Comparison of ENCODE assay signal across 9 mouse cellular contexts in the genomic region with DNA sequence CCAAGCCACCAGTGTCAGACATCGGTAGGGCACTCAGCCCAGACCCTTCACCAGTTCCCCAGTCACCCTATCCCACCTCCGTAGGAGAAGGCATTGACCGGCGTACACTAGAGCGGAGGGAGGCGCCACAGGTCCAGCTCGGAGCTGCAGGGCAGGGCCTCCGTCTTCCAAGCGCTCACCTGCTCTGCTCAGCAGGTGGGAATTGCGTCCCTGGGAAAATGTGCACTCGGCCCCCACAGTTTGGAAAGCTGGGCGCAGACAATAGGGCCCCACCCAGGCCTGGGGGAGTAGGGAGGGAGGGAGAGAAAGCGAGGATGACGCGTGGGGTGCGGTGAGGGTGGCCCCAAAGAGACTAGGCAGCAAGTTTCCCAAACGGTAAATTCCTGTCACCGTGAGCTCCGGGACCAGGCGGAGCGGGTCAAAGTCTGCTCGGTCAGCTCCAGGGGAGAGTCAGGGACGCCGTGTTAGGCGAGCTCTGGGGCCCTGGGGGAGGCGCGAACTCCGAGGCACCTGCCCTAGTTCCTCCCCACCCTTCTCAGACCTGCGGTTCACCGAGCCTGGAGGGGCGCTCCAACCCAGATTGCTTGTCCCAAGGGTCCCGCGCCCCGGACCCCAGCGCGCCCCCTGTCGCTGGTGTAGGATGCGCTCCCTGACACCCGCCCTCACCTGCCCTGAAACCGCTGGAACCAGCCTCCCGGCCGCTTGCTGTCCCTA. TPM values are rescaled to one million over a fixed set of nuclear protein-coding genes. Genes with fewer than 3 reads are reported as not detected.
DNase-seq lines count a peak whose midpoint lies in the region; ATAC-seq and TF ChIP-seq lines count a peak whose summit lies in the region.
"Had no signal": no experiment of that assay in that cellular context is flagged by ENCODE, and none has a peak within 500 bp of the region (broad histone marks: within the 10 kb centered on the region; RNA-seq: fewer than 3 reads in every experiment).

No protein-coding gene starts in this region.

- H3K4me3 ChIP-seq in heart, embryonic 12.5 days, result peak overlapping the region; percentile 92
- H3K4me3 ChIP-seq in kidney, embryonic 16.5 days (ENCODE audit: low read length), result peak overlapping the region; percentile 86
- H3K4me3 ChIP-seq in stomach, postnatal 0 days (ENCODE audit: low read depth, low read length), result peak overlapping the region; percentile 93

- peak overlapping the region; percentile 95 for H3K9ac ChIP-seq in heart, embryonic 12.5 days
- peak overlapping the region; percentile 93 for H3K9ac ChIP-seq in kidney, embryonic 16.5 days (replicated peaks; ENCODE audit: low read length)
- H3K9ac ChIP-seq in stomach, postnatal 0 days (ENCODE audit: low read length), result peak overlapping the region; percentile 96

- DNase-seq in heart, adult 11 months, result peak; percentile 98
- DNase-seq in heart, adult 8-10 months (ENCODE audit: low spot score), result no peak
- DNase-seq in cerebellum, adult 9-11 months, result peak; percentile 88
- DNase-seq in lung, postnatal 36 days, result peak; percentile 67
- DNase-seq in stomach, postnatal 0 days (ENCODE audit: low spot score), result peak; percentile 85
- no peak for DNase-seq in adrenal gland, postnatal 25 days

- peak; percentile 66 for TF ChIP-seq CTCF in stomach, postnatal 0 days (IDR thresholded peaks at IDR 0.05; ENCODE audit: low read depth)

- no peaks in the 10 kb centered on the region for H3K27me3 ChIP-seq in heart, embryonic 12.5 days (replicated peaks)
- H3K27me3 ChIP-seq in kidney, embryonic 16.5 days (ENCODE audit: insufficient read depth, low read length), result no peaks in the 10 kb centered on the region
- H3K27me3 ChIP-seq in stomach, postnatal 0 days (ENCODE audit: control insufficient read depth, insufficient read depth, low read length), result no peaks in the 10 kb centered on the region

- 2% methylated on average over 42 of the region's 42 CpGs for WGBS in heart, embryonic 12.5 days
- 1% methylated on average over 42 of the region's 42 CpGs for WGBS in kidney, embryonic 16.5 days
- WGBS in stomach, postnatal 0 days, result 3% methylated on average over 42 of the region's 42 CpGs

- peak; percentile 12 for ATAC-seq in heart, embryonic 12.5 days (ENCODE audit: insufficient number of reproducible peaks, low FRiP score)
- ATAC-seq in kidney, embryonic 16.5 days (ENCODE audit: low FRiP score, low TSS enrichment), result peak; percentile 20
- peak; percentile 43 for ATAC-seq in stomach, postnatal 0 days (ENCODE audit: low FRiP score, low TSS enrichment)

- H3K9me3 ChIP-seq in heart, embryonic 12.5 days (replicated peaks), result no peaks in the 10 kb centered on the region
- no peaks in the 10 kb centered on the region for H3K9me3 ChIP-seq in kidney, embryonic 16.5 days (ENCODE audit: low read length)
- no peaks in the 10 kb centered on the region for H3K9me3 ChIP-seq in stomach, postnatal 0 days (ENCODE audit: control insufficient read depth, low read length)

- TF ChIP-seq EP300 in stomach, postnatal 0 days (optimal IDR thresholded peaks at IDR 0.05), result no peak

- peaks cover 81% of the 10 kb centered on the region for H3K4me1 ChIP-seq in heart, embryonic 12.5 days (replicated peaks)
- peaks cover 49% of the 10 kb centered on the region for H3K4me1 ChIP-seq in kidney, embryonic 16.5 days (ENCODE audit: insufficient read depth, low read length)
- peaks cover 14% of the 10 kb centered on the region for H3K4me1 ChIP-seq in stomach, postnatal 0 days (replicated peaks; ENCODE audit: control insufficient read depth, insufficient read depth)

- H3K36me3 ChIP-seq in heart, embryonic 12.5 days, result peaks cover 12% of the 10 kb centered on the region
- H3K36me3 ChIP-seq in kidney, embryonic 16.5 days (ENCODE audit: insufficient read depth, low read length), result no peaks in the 10 kb centered on the region
- H3K36me3 ChIP-seq in stomach, postnatal 0 days (ENCODE audit: control insufficient read depth, insufficient read depth, low read length), result no peaks in the 10 kb centered on the region; the same call in 1 of the 2 replicates

- peak overlapping the region; percentile 81 for H3K4me2 ChIP-seq in heart, embryonic 12.5 days
- H3K4me2 ChIP-seq in kidney, embryonic 16.5 days (replicated peaks; ENCODE audit: low read depth, low read length), result peak overlapping the region; percentile 75
- H3K4me2 ChIP-seq in stomach, postnatal 0 days (replicated peaks; ENCODE audit: low read depth), result peak overlapping the region; percentile 82

- peak overlapping the region; percentile 84 for H3K27ac ChIP-seq in heart, embryonic 12.5 days (ENCODE audit: poor library complexity, severe bottlenecking)
- peak overlapping the region; percentile 94 for H3K27ac ChIP-seq in kidney, embryonic 16.5 days (ENCODE audit: low read length)
- H3K27ac ChIP-seq in stomach, postnatal 0 days (replicated peaks), result peak overlapping the region; percentile 98

RNA-seq across cellular contexts. Expression of gene Jup, which starts 0.5 kb away (rescaled TPM):
- 100 to 1,000 TPM; 224 to 279 (median 261) TPM for total RNA-seq in heart, adult 8-10 months (2022)
- polyA plus RNA-seq in heart, embryonic 12.5 days (2016; fragmentation: Nextera tagmentation; extraction: Ambion mirVana), result 107 and 109 TPM in 2 replicates
- polyA plus RNA-seq in kidney, embryonic 16.5 days (2015; fragmentation: Nextera tagmentation; extraction: Ambion mirVana), result 153 and 154 TPM in 2 replicates
- 234 and 259 TPM in 2 replicates for polyA plus RNA-seq in stomach, postnatal 0 days (2015; fragmentation: Nextera tagmentation; extraction: Ambion mirVana)
- 59.5 and 81.5 TPM in 2 replicates for total RNA-seq in adrenal gland, postnatal 25 days (2021)

RNA-seq across cellular contexts. Expression of gene P3h4, which starts 17.6 kb away (rescaled TPM):
- 10 to 100 TPM; 13.7 to 19.4 (median 16.4) TPM for total RNA-seq in heart, adult 8-10 months (2022)
- 69.7 and 78.3 TPM in 2 replicates for polyA plus RNA-seq in heart, embryonic 12.5 days (2016; fragmentation: Nextera tagmentation; extraction: Ambion mirVana)
- 63.1 and 69.1 TPM in 2 replicates for polyA plus RNA-seq in kidney, embryonic 16.5 days (2015; fragmentation: Nextera tagmentation; extraction: Ambion mirVana)
- 40.6 and 43.2 TPM in 2 replicates for polyA plus RNA-seq in stomach, postnatal 0 days (2015; fragmentation: Nextera tagmentation; extraction: Ambion mirVana)
- 25.7 and 29.4 TPM in 2 replicates for total RNA-seq in adrenal gland, postnatal 25 days (2021)

RNA-seq across cellular contexts. Expression of gene Fkbp10, which starts 18.5 kb away (rescaled TPM):
- total RNA-seq in heart, adult 8-10 months (2022), result 10 to 100 TPM in 1 of 4 experiments, 1 to 10 TPM in 3; 9.0 to 11.1 (median 9.0) TPM
- 114 and 124 TPM in 2 replicates for polyA plus RNA-seq in heart, embryonic 12.5 days (2016; fragmentation: Nextera tagmentation; extraction: Ambion mirVana)
- polyA plus RNA-seq in kidney, embryonic 16.5 days (2015; fragmentation: Nextera tagmentation; extraction: Ambion mirVana), result 157 and 159 TPM in 2 replicates
- 59.5 and 62.1 TPM in 2 replicates for polyA plus RNA-seq in stomach, postnatal 0 days (2015; fragmentation: Nextera tagmentation; extraction: Ambion mirVana)
- total RNA-seq in adrenal gland, postnatal 25 days (2021), result 23.8 and 24.7 TPM in 2 replicates

RNA-seq across cellular contexts. Expression of gene Hap1, which starts 41.1 kb away (rescaled TPM):
- 1 to 10 TPM; 1.0 to 2.5 (median 2.0) TPM for total RNA-seq in heart, adult 8-10 months (2022)
- polyA plus RNA-seq in heart, embryonic 12.5 days (2016; fragmentation: Nextera tagmentation; extraction: Ambion mirVana), result 11.1 and 12.3 TPM in 2 replicates
- 15.5 and 18.6 TPM in 2 replicates for polyA plus RNA-seq in kidney, embryonic 16.5 days (2015; fragmentation: Nextera tagmentation; extraction: Ambion mirVana)
- polyA plus RNA-seq in stomach, postnatal 0 days (2015; fragmentation: Nextera tagmentation; extraction: Ambion mirVana), result 7.9 and 10.1 TPM in 2 replicates
- 46.0 and 68.7 TPM in 2 replicates for total RNA-seq in adrenal gland, postnatal 25 days (2021)
- total RNA-seq: hematopoietic stem cell, adult 5-6 weeks had no signal

RNA-seq across cellular contexts. Expression of gene Nt5c3b, which starts 44.6 kb away (rescaled TPM):
- total RNA-seq in heart, adult 8-10 months (2022), result 10 to 100 TPM; 18.8 to 28.0 (median 25.2) TPM
- polyA plus RNA-seq in heart, embryonic 12.5 days (2016; fragmentation: Nextera tagmentation; extraction: Ambion mirVana), result 101 and 104 TPM in 2 replicates
- 126 and 131 TPM in 2 replicates for polyA plus RNA-seq in kidney, embryonic 16.5 days (2015; fragmentation: Nextera tagmentation; extraction: Ambion mirVana)
- 69.6 and 70.7 TPM in 2 replicates for polyA plus RNA-seq in stomach, postnatal 0 days (2015; fragmentation: Nextera tagmentation; extraction: Ambion mirVana)
- total RNA-seq in adrenal gland, postnatal 25 days (2021), result 60.3 and 63.2 TPM in 2 replicates

Comparison
In these comparisons a context has a peak if more than half of its experiments do, and no peak if none do; other contexts are left out.
1. DNase-seq: peak in heart, adult 11 months (single experiment), cerebellum, adult 9-11 months (single experiment), lung, postnatal 36 days (single experiment) and stomach, postnatal 0 days (single experiment); none in heart, adult 8-10 months (single experiment) and adrenal gland, postnatal 25 days (single experiment).
2. Peak in every context shown above with its lines, with median percentiles within 50 percentile points of each other: ATAC-seq, H3K27ac ChIP-seq, H3K4me2 ChIP-seq, H3K4me3 ChIP-seq and H3K9ac ChIP-seq.